Mouse (Mus musculus) embryonic facial prominence, embryonic 11.5 days (tissue): ENCODE measurements around the gene Aoc1. TPM values are rescaled to one million over a fixed set of nuclear protein-coding genes. Genes with fewer than 3 reads are reported as not detected.

Experiments
- ATAC-seq: fragments of 200-750 bp; cut with Nextera tagmentation; replicated peaks from 2 replicates; pipeline ENCODE4 v1.8.0; 2017; ENCODE audit warnings: low read depth; ENCODE audit not compliant: insufficient number of reproducible peaks, low FRiP score, low TSS enrichment
- DNase-seq: peaks from one replicate; pipeline ENCODE4 v3.0.0-alpha.2; 2015; ENCODE audit warnings: low spot score
- H3K27ac ChIP-seq: fragments of 300-500 bp; sonication (generic); replicated peaks from 2 replicates; pipeline ENCODE4 v1.5.1; 2014; ENCODE audit warnings: mild to moderate bottlenecking, low read depth, low read length, control low read depth
- H3K27me3 ChIP-seq: fragments of 300-500 bp; sonication (generic); 2 replicates; pipeline ENCODE4 v1.6.1; 2014; ENCODE audit warnings: mild to moderate bottlenecking, low read length, moderate library complexity, mixed read lengths; ENCODE audit not compliant: control insufficient read depth, insufficient read depth
- H3K36me3 ChIP-seq: fragments of 300-500 bp; sonication (generic); replicated peaks from 2 replicates; pipeline ENCODE4 v1.6.1; 2014; ENCODE audit warnings: low read depth, mild to moderate bottlenecking, low read length, moderate library complexity, mixed read lengths; ENCODE audit not compliant: control insufficient read depth, insufficient read depth
- H3K4me1 ChIP-seq: fragments of 300-500 bp; sonication (generic); 2 replicates; pipeline ENCODE4 v1.6.1; 2014; ENCODE audit warnings: low read length, mixed read lengths; ENCODE audit not compliant: control insufficient read depth, insufficient read depth
- H3K4me2 ChIP-seq: fragments of 300-500 bp; sonication (generic); 2 replicates; pipeline ENCODE4 v1.6.1; 2014; ENCODE audit warnings: low read depth, mild to moderate bottlenecking, control low read depth, low read length, moderate library complexity
- H3K4me3 ChIP-seq: fragments of 300-500 bp; sonication (generic); 2 replicates; pipeline ENCODE4 v1.5.1; 2014; ENCODE audit warnings: low read depth, low read length, control low read depth
- H3K9ac ChIP-seq: fragments of 300-500 bp; sonication (generic); replicated peaks from 2 replicates; pipeline ENCODE4 v1.6.1; 2014; ENCODE audit warnings: mild to moderate bottlenecking, control low read depth, low read length
- H3K9me3 ChIP-seq: fragments of 300-500 bp; sonication (generic); replicated peaks from 2 replicates; pipeline ENCODE4 v1.6.1; 2016; ENCODE audit warnings: mild to moderate bottlenecking, low read length, inconsistent platforms, mixed read lengths; ENCODE audit not compliant: control insufficient read depth
- WGBS: fragments of 180-500 bp; shearing (Covaris S2); extraction: QIAGEN DNeasy Blood & Tissue Kit; methylation state at CpG from one replicate; pipeline ENCODE4 v1.1.7; 2014; 5-methylcytosine and 5-hydroxymethylcytosine counted together
- polyA plus RNA-seq: library from polyadenylated mRNA; unstranded; fragments of >200 nt; fragmentation: Nextera tagmentation; extraction: Ambion mirVana; gene quantifications from 2 replicates; pipeline ENCODE4 v1.2.1, GENCODE M21; 2014

The Aoc1 gene
- polyA plus RNA-seq, 1 experiment from 2014 or later: not detected

- no peak overlapping the region for H3K27ac ChIP-seq
- no peaks in the 10 kb centered on the region for H3K27me3 ChIP-seq
- DNase-seq: no peak
- no peaks in the 10 kb centered on the region for H3K4me1 ChIP-seq
- no peak for ATAC-seq
- H3K4me2 ChIP-seq: no peak overlapping the region
- H3K4me3 ChIP-seq: no peak overlapping the region
- 73% methylated on average over 2 of the region's 2 CpGs for WGBS
- H3K9me3 ChIP-seq: no peaks in the 10 kb centered on the region
- H3K9ac ChIP-seq: no peak overlapping the region
- no peaks in the 10 kb centered on the region for H3K36me3 ChIP-seq
These were observed 76.9 kb downstream of the Aoc1 start for GRCm38 (mm10) chr6:48949596-48949995.

GRCm38 (mm10) chr6:48950676-48951075, 78.0 kb downstream of the Aoc1 start:
- DNase-seq: no peak

GRCm38 (mm10) chr6:48951630-48952029, 78.9 kb downstream of the Aoc1 start:
- Histone ChIP-seq H3K27me3 (no peaks in the 10 kb centered on the region), H3K4me1 (no peaks in the 10 kb centered on the region), H3K4me2 (no peak overlapping the region), H3K4me3 (no peak overlapping the region), H3K9ac (no peak overlapping the region), H3K27ac (no peak overlapping the region), H3K36me3 (no peaks in the 10 kb centered on the region), H3K9me3 (no peaks in the 10 kb centered on the region)
- ATAC-seq: no peak
- no peak for DNase-seq
- 82% methylated on average over 6 of the region's 6 CpGs for WGBS

More at GRCm38 (mm10) chr6:48950676-48951075, 78.0 kb downstream of the Aoc1 start:
- Histone ChIP-seq H3K36me3 (no peaks in the 10 kb centered on the region), H3K27ac (no peak overlapping the region), H3K9me3 (no peaks in the 10 kb centered on the region), H3K27me3 (no peaks in the 10 kb centered on the region), H3K4me3 (no peak overlapping the region), H3K9ac (no peak overlapping the region), H3K4me1 (no peaks in the 10 kb centered on the region), H3K4me2 (no peak overlapping the region)
- no peak for ATAC-seq
- 84% methylated on average over 5 of the region's 5 CpGs for WGBS

GRCm38 (mm10) chr6:48953220-48953619, 80.5 kb downstream of the Aoc1 start:
- H3K36me3 ChIP-seq: no peaks in the 10 kb centered on the region
- H3K27ac ChIP-seq: no peak overlapping the region
- ATAC-seq (no peak), DNase-seq (no peak)
- no peaks in the 10 kb centered on the region for H3K27me3 ChIP-seq
- 85% methylated on average over 5 of the region's 5 CpGs for WGBS
- H3K4me1 ChIP-seq: no peaks in the 10 kb centered on the region
- no peak overlapping the region for H3K4me2 ChIP-seq
- H3K9me3 ChIP-seq: no peaks in the 10 kb centered on the region
- no peak overlapping the region for H3K4me3 ChIP-seq
- no peak overlapping the region for H3K9ac ChIP-seq

GRCm38 (mm10) chr6:48954211-48954610, 81.5 kb downstream of the Aoc1 start:
- DNase-seq (no peak), ATAC-seq (no peak)
- H3K4me2 ChIP-seq: no peak overlapping the region
- no peak overlapping the region for H3K27ac ChIP-seq
- no peaks in the 10 kb centered on the region for H3K27me3 ChIP-seq
- 85% methylated on average over 5 of the region's 5 CpGs for WGBS
- no peak overlapping the region for H3K9ac ChIP-seq
- H3K9me3 ChIP-seq: no peaks in the 10 kb centered on the region
- no peaks in the 10 kb centered on the region for H3K4me1 ChIP-seq
- no peak overlapping the region for H3K4me3 ChIP-seq
- H3K36me3 ChIP-seq: no peaks in the 10 kb centered on the region

- no peak overlapping the region for H3K9ac ChIP-seq
- no peak for ATAC-seq
- H3K27me3 ChIP-seq: no peaks in the 10 kb centered on the region
- no peak overlapping the region for H3K4me2 ChIP-seq
- WGBS: 29% methylated on average over 1 of the region's 1 CpGs
- H3K36me3 ChIP-seq: no peaks in the 10 kb centered on the region
- DNase-seq: peak; percentile 64
- no peak overlapping the region for H3K4me3 ChIP-seq
- H3K4me1 ChIP-seq: no peaks in the 10 kb centered on the region
- no peaks in the 10 kb centered on the region for H3K9me3 ChIP-seq
- H3K27ac ChIP-seq: no peak overlapping the region
These were observed 82.2 kb downstream of the Aoc1 start for GRCm38 (mm10) chr6:48954946-48955345.

GRCm38 (mm10) chr6:48956785-48957184, 84.1 kb downstream of the Aoc1 start:
- H3K27ac ChIP-seq: no peak overlapping the region
- no peak overlapping the region for H3K9ac ChIP-seq
- 90% methylated on average over 4 of the region's 4 CpGs for WGBS

GRCm38 (mm10) chr6:48958053-48958452, 85.4 kb downstream of the Aoc1 start:
- 71% methylated on average over 1 of the region's 1 CpGs for WGBS
- Histone ChIP-seq H3K4me2 (no peak overlapping the region), H3K9me3 (no peaks in the 10 kb centered on the region), H3K4me3 (no peak overlapping the region), H3K27me3 (no peaks in the 10 kb centered on the region), H3K36me3 (no peaks in the 10 kb centered on the region), H3K4me1 (no peaks in the 10 kb centered on the region), H3K9ac (no peak overlapping the region), H3K27ac (no peak overlapping the region)
- peak; percentile 3 for DNase-seq
- ATAC-seq: no peak

More at GRCm38 (mm10) chr6:48956785-48957184, 84.1 kb downstream of the Aoc1 start:
- Histone ChIP-seq H3K27me3 (no peaks in the 10 kb centered on the region), H3K4me1 (no peaks in the 10 kb centered on the region), H3K36me3 (no peaks in the 10 kb centered on the region), H3K4me3 (no peak overlapping the region), H3K4me2 (no peak overlapping the region), H3K9me3 (no peaks in the 10 kb centered on the region)
- DNase-seq: no peak
- ATAC-seq: no peak
